Mouse (Mus musculus): ENCODE measurements around the gene Pds5a.
"Not testable (repeated sequence)": the region's sequence is repeated elsewhere in the genome, so short reads cannot be mapped to it uniquely, and the experiment has no call there.

The Pds5a gene

GRCm38 (mm10) chr5:65694076-65694475 is 4.0 kb downstream of the Pds5a start:
- DNase-seq: not testable (repeated sequence)

GRCm38 (mm10) chr5:65693018-65693417 is 5.1 kb downstream of the Pds5a start:
- no peak for DNase-seq

GRCm38 (mm10) chr5:65688806-65689205 is 9.3 kb downstream of the Pds5a start:
- DNase-seq: no peak

GRCm38 (mm10) chr5:65686806-65687205 is 11.3 kb downstream of the Pds5a start:
- DNase-seq: no peak

GRCm38 (mm10) chr5:65678826-65679225 is 19.2 kb downstream of the Pds5a start:
- no peak for DNase-seq

GRCm38 (mm10) chr5:65672162-65672561 is 25.9 kb downstream of the Pds5a start:
- DNase-seq: no peak

- no peak for DNase-seq
Measured at GRCm38 (mm10) chr5:65667644-65668043, 30.4 kb downstream of the Pds5a start.

GRCm38 (mm10) chr5:65665370-65665769 is 32.7 kb downstream of the Pds5a start:
- DNase-seq: no peak

- DNase-seq: no peak
Measured at GRCm38 (mm10) chr5:65661958-65662357, 36.1 kb downstream of the Pds5a start.

GRCm38 (mm10) chr5:65653786-65654185 is 44.3 kb downstream of the Pds5a start:
- no peak for DNase-seq

GRCm38 (mm10) chr5:65638896-65639295 is 59.2 kb downstream of the Pds5a start:
- DNase-seq: no peak

- no peak for DNase-seq
Measured at GRCm38 (mm10) chr5:65624340-65624739, 73.7 kb downstream of the Pds5a start.

- DNase-seq: no peak
Measured at GRCm38 (mm10) chr5:65613152-65613924, 84.7 kb downstream of the Pds5a start.

- no peak for DNase-seq
Measured at GRCm38 (mm10) chr5:65610541-65610940, 87.5 kb downstream of the Pds5a start.

- DNase-seq: no peak
Measured at GRCm38 (mm10) chr5:65609769-65610168, 88.3 kb downstream of the Pds5a start.

GRCm38 (mm10) chr5:65606820-65607219 is 91.3 kb downstream of the Pds5a start:
- no peak for DNase-seq

GRCm38 (mm10) chr5:65599681-65600080 is 98.4 kb downstream of the Pds5a start:
- DNase-seq: no peak

- no peak for DNase-seq
Measured at GRCm38 (mm10) chr5:65592421-65592820, 105.7 kb downstream of the Pds5a start.

- DNase-seq: no peak
Measured at GRCm38 (mm10) chr5:65590199-65590598, 107.9 kb downstream of the Pds5a start.

GRCm38 (mm10) chr5:65586291-65586690 is 111.8 kb downstream of the Pds5a start:
- DNase-seq: no peak

- DNase-seq: no peak
Measured at GRCm38 (mm10) chr5:65578545-65578944, 119.5 kb downstream of the Pds5a start.

GRCm38 (mm10) chr5:65575896-65576295 is 122.2 kb downstream of the Pds5a start:
- no peak for DNase-seq

GRCm38 (mm10) chr5:65574876-65575275 is 123.2 kb downstream of the Pds5a start:
- no peak for DNase-seq

- DNase-seq: no peak
Measured at GRCm38 (mm10) chr5:65565486-65565885, 132.6 kb downstream of the Pds5a start.

All from kidney, adult 18-20 months (tissue).